Mouse (Mus musculus) MEL (cell line): ENCODE measurements around the gene Rpl11. TPM values are rescaled to one million over a fixed set of nuclear protein-coding genes. Genes with fewer than 3 reads are reported as not detected.

Source experiments
- DNase-seq: peaks from one replicate; pipeline ENCODE4 v3.0.0; 2011; ENCODE audit warnings: low read depth, low spot score
- H3K27ac ChIP-seq: 2 replicates; pipeline ENCODE4 v1.5.1; 2012; ENCODE audit warnings: low read depth, mild to moderate bottlenecking, control low read depth, low read length, moderate library complexity; ENCODE audit not compliant: control insufficient read depth
- H3K27me3 ChIP-seq, 2 experiments: fragments of 150-350 bp in 1 of 2; sonication (generic) in 1 of 2; 2 replicates each; pipeline ENCODE4 v1.6.1; 2012; ENCODE audit warnings: low read length in 2 of 2, mild to moderate bottlenecking in 2 of 2, improper control_type of control experiment in 1 of 2, moderate library complexity in 1 of 2; ENCODE audit not compliant: insufficient read depth in 2 of 2, control insufficient read depth in 1 of 2
- H3K36me3 ChIP-seq, 2 experiments: 2 replicates each; pipeline ENCODE4 v1.6.1; 2012 to 2014; ENCODE audit warnings: low read length in 2 of 2, improper control_type of control experiment in 1 of 2, inconsistent platforms in 1 of 2, mild to moderate bottlenecking in 1 of 2; ENCODE audit not compliant: insufficient read depth in 2 of 2, control insufficient read depth in 1 of 2
- H3K4me1 ChIP-seq, 2 experiments: fragments of 150-350 bp in 1 of 2; sonication (generic) in 1 of 2; 2 replicates each; pipeline ENCODE4 v1.6.1; 2012; ENCODE audit warnings: low read length in 2 of 2, improper control_type of control experiment in 1 of 2, mild to moderate bottlenecking in 1 of 2; ENCODE audit not compliant: insufficient read depth in 2 of 2, control insufficient read depth in 1 of 2
- H3K4me3 ChIP-seq, 2 experiments: fragments of 150-350 bp in 1 of 2; sonication (generic) in 1 of 2; 2 replicates each; pipeline ENCODE4 v1.5.1; 2012; ENCODE audit warnings: low read depth in 2 of 2, low read length in 2 of 2, mild to moderate bottlenecking in 2 of 2, moderate library complexity in 2 of 2, control low read depth in 1 of 2, improper control_type of control experiment in 1 of 2; ENCODE audit not compliant: control insufficient read depth in 1 of 2, insufficient read depth in 1 of 2
- H3K79me2 ChIP-seq: 2 replicates; pipeline ENCODE4 v1.6.1; 2012; ENCODE audit warnings: mild to moderate bottlenecking, low read length, moderate library complexity; ENCODE audit not compliant: control insufficient read depth, poor library complexity, insufficient read depth
- H3K9ac ChIP-seq: 2 replicates; pipeline ENCODE4 v1.6.1; 2012; ENCODE audit warnings: low read depth, mild to moderate bottlenecking, control low read depth, low read length, moderate library complexity; ENCODE audit not compliant: control insufficient read depth, poor library complexity, severe bottlenecking
- H3K9me3 ChIP-seq: fragments of 150-350 bp; sonication (generic); replicated peaks from 2 replicates; pipeline ENCODE4 v1.6.1; 2012; ENCODE audit warnings: mild to moderate bottlenecking, low read length, improper control_type of control experiment, moderate library complexity; ENCODE audit not compliant: insufficient read depth
- BHLHE40 ChIP-seq: IDR thresholded peaks from 2 replicates; pipeline ENCODE4 v1.6.1; 2012; ENCODE audit warnings: low read depth, mild to moderate bottlenecking, inconsistent platforms, low read length, improper control_type of control experiment, borderline replicate concordance
- CHD1 ChIP-seq: IDR thresholded peaks from 2 replicates; pipeline ENCODE4 v1.6.1; 2012; ENCODE audit warnings: low read depth, mild to moderate bottlenecking, inconsistent platforms, low read length, improper control_type of control experiment
- CHD2 ChIP-seq: IDR thresholded peaks from 2 replicates; pipeline ENCODE4 v1.6.1; 2011; ENCODE audit warnings: low read length, improper control_type of control experiment
- CTCF ChIP-seq, 3 experiments: IDR thresholded peaks in 2 of 3; conservative IDR thresholded peaks in 1 of 3; 2 replicates each; pipeline ENCODE4 v1.5.1; 2011 to 2012; ENCODE audit warnings: low read length in 3 of 3, low read depth in 2 of 3, mild to moderate bottlenecking in 2 of 3, improper control_type of control experiment in 1 of 3, inconsistent platforms in 1 of 3, mixed read lengths in 1 of 3, moderate library complexity in 1 of 3; ENCODE audit not compliant: control insufficient read depth in 1 of 3, insufficient read depth in 1 of 3, poor library complexity in 1 of 3, severe bottlenecking in 1 of 3
- E2F4 ChIP-seq: IDR thresholded peaks from 2 replicates; pipeline ENCODE4 v1.6.1; 2011; ENCODE audit warnings: low read depth, low read length, improper control_type of control experiment, borderline replicate concordance
- ELF1 ChIP-seq: IDR thresholded peaks from 2 replicates; pipeline ENCODE4 v1.6.1; 2014; ENCODE audit warnings: low read depth, mild to moderate bottlenecking, inconsistent platforms, low read length, improper control_type of control experiment, moderate library complexity
- EP300 ChIP-seq, 2 experiments: IDR thresholded peaks; 2 replicates each; pipeline ENCODE4 v1.6.1; 2011; ENCODE audit warnings: improper control_type of control experiment in 2 of 2, low read length in 2 of 2, low read depth in 1 of 2, mild to moderate bottlenecking in 1 of 2
- ETS1 ChIP-seq: IDR thresholded peaks from 2 replicates; pipeline ENCODE4 v1.6.1; 2012; ENCODE audit warnings: low read depth, mild to moderate bottlenecking, inconsistent platforms, low read length, improper control_type of control experiment, moderate library complexity
- GABPA ChIP-seq: IDR thresholded peaks from 2 replicates; pipeline ENCODE4 v1.6.1; 2012; ENCODE audit warnings: low read depth, mild to moderate bottlenecking, inconsistent platforms, low read length, improper control_type of control experiment, moderate library complexity
- GATA1 ChIP-seq: IDR thresholded peaks from 2 replicates; pipeline ENCODE4 v1.6.1; 2011; ENCODE audit warnings: low read depth, low read length, improper control_type of control experiment
- KAT2A ChIP-seq: conservative IDR thresholded peaks from 2 replicates; pipeline ENCODE4 v1.6.1; 2012; ENCODE audit warnings: low read depth, low read length, improper control_type of control experiment, inconsistent platforms
- MAX ChIP-seq: IDR thresholded peaks from 2 replicates; pipeline ENCODE4 v1.6.1; 2011; ENCODE audit warnings: low read length, improper control_type of control experiment
- MXI1 ChIP-seq: IDR thresholded peaks from 2 replicates; pipeline ENCODE4 v1.6.1; 2011; ENCODE audit warnings: mild to moderate bottlenecking, low read depth, low read length, improper control_type of control experiment
- MYB ChIP-seq: IDR thresholded peaks from 2 replicates; pipeline ENCODE4 v1.6.1; 2011; ENCODE audit warnings: mild to moderate bottlenecking, low read depth, low read length, improper control_type of control experiment
- MYC ChIP-seq: IDR thresholded peaks from 2 replicates; pipeline ENCODE4 v1.6.1; 2011; ENCODE audit warnings: low read depth, mild to moderate bottlenecking, low read length, improper control_type of control experiment, moderate library complexity
- NELFE ChIP-seq: IDR thresholded peaks from 2 replicates; pipeline ENCODE4 v1.6.1; 2011; ENCODE audit warnings: low read depth, low read length, improper control_type of control experiment
- NRF1 ChIP-seq: IDR thresholded peaks from 2 replicates; pipeline ENCODE4 v1.6.1; 2014; ENCODE audit warnings: low read depth, mild to moderate bottlenecking, inconsistent platforms, low read length, improper control_type of control experiment, moderate library complexity; ENCODE audit not compliant: poor library complexity, insufficient read depth, severe bottlenecking
- POLR2A ChIP-seq, 2 experiments: IDR thresholded peaks; 2 replicates each; pipeline ENCODE4 v1.6.1; 2011 to 2012; ENCODE audit warnings: low read length in 2 of 2, mild to moderate bottlenecking in 2 of 2, control low read depth in 1 of 2, improper control_type of control experiment in 1 of 2, low read depth in 1 of 2, moderate library complexity in 1 of 2; ENCODE audit not compliant: control insufficient read depth in 1 of 2, insufficient read depth in 1 of 2, poor library complexity in 1 of 2
- POLR2AphosphoS2 ChIP-seq: IDR thresholded peaks from 2 replicates; pipeline ENCODE4 v1.6.1; 2011; ENCODE audit warnings: low read length, improper control_type of control experiment
- POLR2AphosphoS5 ChIP-seq: IDR thresholded peaks from 2 replicates; pipeline ENCODE4 v1.6.1; 2012; ENCODE audit warnings: low read depth, borderline replicate concordance, mild to moderate bottlenecking, inconsistent platforms, low read length, moderate library complexity, mixed read lengths
- RAD21 ChIP-seq: IDR thresholded peaks from 2 replicates; pipeline ENCODE4 v1.6.1; 2011; ENCODE audit warnings: mild to moderate bottlenecking, low read depth, low read length, improper control_type of control experiment
- RCOR1 ChIP-seq: IDR thresholded peaks from 2 replicates; pipeline ENCODE4 v1.6.1; 2012; ENCODE audit warnings: low read depth, mild to moderate bottlenecking, inconsistent platforms, low read length, improper control_type of control experiment
- SMC3 ChIP-seq: IDR thresholded peaks from 2 replicates; pipeline ENCODE4 v1.6.1; 2011; ENCODE audit warnings: low read depth, low read length, improper control_type of control experiment
- TAL1 ChIP-seq: IDR thresholded peaks from 2 replicates; pipeline ENCODE4 v1.6.1; 2012; ENCODE audit warnings: mild to moderate bottlenecking, inconsistent platforms, low read length, moderate library complexity, mixed read lengths
- TBP ChIP-seq: IDR thresholded peaks from 2 replicates; pipeline ENCODE4 v1.8.0; 2011; ENCODE audit warnings: low read depth, low read length, improper control_type of control experiment
- USF1 ChIP-seq: IDR thresholded peaks from 2 replicates; pipeline ENCODE4 v1.6.1; 2014; ENCODE audit warnings: low read depth, mild to moderate bottlenecking, inconsistent platforms, low read length, improper control_type of control experiment, moderate library complexity
- USF2 ChIP-seq, 2 experiments: IDR thresholded peaks; 2 replicates each; pipeline ENCODE4 v1.6.1; 2011 to 2012; ENCODE audit warnings: improper control_type of control experiment in 2 of 2, low read length in 2 of 2, borderline replicate concordance in 1 of 2, inconsistent platforms in 1 of 2, low read depth in 1 of 2, mild to moderate bottlenecking in 1 of 2; ENCODE audit not compliant: insufficient read depth in 1 of 2
- ZC3H11A ChIP-seq: IDR thresholded peaks from 2 replicates; pipeline ENCODE4 v1.6.1; 2012; ENCODE audit warnings: low read depth, mild to moderate bottlenecking, inconsistent platforms, low read length, improper control_type of control experiment
- ZKSCAN1 ChIP-seq: IDR thresholded peaks from 2 replicates; pipeline ENCODE4 v1.6.1; 2012; ENCODE audit warnings: low read depth, mild to moderate bottlenecking, inconsistent platforms, low read length, improper control_type of control experiment, moderate library complexity
- ZMIZ1 ChIP-seq: IDR thresholded peaks from 2 replicates; pipeline ENCODE4 v1.6.1; 2012; ENCODE audit warnings: low read depth, mild to moderate bottlenecking, inconsistent platforms, low read length, improper control_type of control experiment, moderate library complexity
- ZNF384 ChIP-seq: IDR thresholded peaks from 2 replicates; pipeline ENCODE4 v1.6.1; 2012; ENCODE audit warnings: low read depth, mild to moderate bottlenecking, inconsistent platforms, low read length, improper control_type of control experiment
- polyA plus RNA-seq, 2 experiments: library from polyadenylated mRNA; stranded (reverse) in 1 of 2; unstranded in 1 of 2; fragments of >175 nt in 1 of 2; fragments of >200 nt in 1 of 2; gene quantifications; 2 replicates each; pipeline versions ENCODE4 v1.2.1 to v1.2.4; 2012; ENCODE audit warnings: low replicate concordance in 2 of 2, low read depth in 1 of 2; ENCODE audit not compliant: insufficient read length in 2 of 2, insufficient read depth in 1 of 2, missing spikeins in 1 of 2
- total RNA-seq: library from RNA; depleted of rRNA; stranded (reverse); fragments of 300-350 nt; gene quantifications from 2 replicates; pipeline ENCODE4 v1.2.3, GENCODE M21; 2012

The Rpl11 gene
- total and polyA plus RNA-seq, 3 experiments, result 2,003 to 2,603 TPM; not detected in 1

GRCm38 (mm10) chr4:136069954-136070353 is 16.7 kb upstream of the Rpl11 start:
- H3K9me3 ChIP-seq, result no peaks in the 10 kb centered on the region
- H3K27ac ChIP-seq, result no peak overlapping the region
- H3K4me3 ChIP-seq, result no peak overlapping the region
- no peak overlapping the region for H3K9ac ChIP-seq
- no peaks in the 10 kb centered on the region; a peak in 1 of 4 replicates for H3K36me3 ChIP-seq
- TF ChIP-seq ZKSCAN1, result no peak
- TF ChIP-seq ZNF384, result no peak
- TF ChIP-seq GABPA, result no peak
- no peak for TF ChIP-seq NELFE
- no peak for TF ChIP-seq MXI1
- no peak for TF ChIP-seq CHD2
- TF ChIP-seq MAX, result no peak
- TF ChIP-seq RAD21, result peak; percentile 85
- no peak for TF ChIP-seq MYB
- no peak for TF ChIP-seq E2F4
- TF ChIP-seq SMC3, result peak; percentile 96
- peak; percentile 85 to 96 (median 93) for TF ChIP-seq CTCF (IDR thresholded peaks at IDR 0.05 in 2 of 3, conservative IDR thresholded peaks at IDR 0.05 in 1 of 3; ENCODE audit: control insufficient read depth in 1 of 3, insufficient read depth in 1 of 3, low read depth in 2 of 3, low read length in 3 of 3, poor library complexity in 1 of 3, severe bottlenecking in 1 of 3)
- peak; percentile 80 for TF ChIP-seq ZC3H11A
- TF ChIP-seq USF2 (IDR thresholded peaks at IDR 0.05; ENCODE audit: borderline replicate concordance in 1 of 2, insufficient read depth in 1 of 2, low read depth in 1 of 2, low read length in 2 of 2), result no peak
- no peak for TF ChIP-seq POLR2A (IDR thresholded peaks at IDR 0.05; ENCODE audit: control insufficient read depth in 1 of 2, insufficient read depth in 1 of 2, low read depth in 1 of 2, low read length in 2 of 2, poor library complexity in 1 of 2)
- peaks cover 0 to 10% of the 10 kb centered on the region in 2 experiments; a peak in 2 of 4 replicates for H3K27me3 ChIP-seq
- no peaks in the 10 kb centered on the region for H3K79me2 ChIP-seq
- peak; percentile 83 for DNase-seq
- peaks cover 0 to 11% of the 10 kb centered on the region in 2 experiments; a peak in 2 of 4 replicates for H3K4me1 ChIP-seq

- Histone ChIP-seq H3K9me3 (no peaks in the 10 kb centered on the region), H3K27me3 (peaks cover 0 to 8% of the 10 kb centered on the region in 2 experiments; a peak in 2 of 4 replicates), H3K36me3 (no peaks in the 10 kb centered on the region; a peak in 1 of 4 replicates), H3K4me3 (no peak overlapping the region), H3K4me1 (peaks cover 0 to 11% of the 10 kb centered on the region in 2 experiments; a peak in 2 of 4 replicates), H3K9ac (no peak overlapping the region), H3K27ac (no peak overlapping the region), H3K79me2 (no peaks in the 10 kb centered on the region)
- DNase-seq, result peak; percentile 39
- TF ChIP-seq GABPA, result no peak
- peak; percentile 31; the same call in 1 of the 2 replicates for TF ChIP-seq RCOR1
- TF ChIP-seq TAL1, result peak; percentile 56
- TF ChIP-seq TBP, result no peak
- TF ChIP-seq POLR2AphosphoS5, result no peak
- peak in 1 of 2 experiments; percentile 47; a peak in 1 of 4 replicates for TF ChIP-seq EP300 (IDR thresholded peaks at IDR 0.05; ENCODE audit: low read depth in 1 of 2, low read length in 2 of 2)
- TF ChIP-seq MYC, result no peak
- TF ChIP-seq ELF1, result no peak
- TF ChIP-seq ETS1, result no peak
- no peak for TF ChIP-seq KAT2A
- TF ChIP-seq ZC3H11A, result no peak
- no peak for TF ChIP-seq ZMIZ1
- TF ChIP-seq GATA1, result peak; percentile 52; the same call in 1 of the 2 replicates
- no peak for TF ChIP-seq USF1
- no peak for TF ChIP-seq POLR2AphosphoS2
- TF ChIP-seq POLR2A (IDR thresholded peaks at IDR 0.05; ENCODE audit: control insufficient read depth in 1 of 2, insufficient read depth in 1 of 2, low read depth in 1 of 2, low read length in 2 of 2, poor library complexity in 1 of 2), result no peak
- no peak for TF ChIP-seq CHD1
- no peak for TF ChIP-seq ZNF384
- TF ChIP-seq MAX, result no peak
- TF ChIP-seq ZKSCAN1, result no peak
- TF ChIP-seq NRF1, result no peak
- TF ChIP-seq USF2 (IDR thresholded peaks at IDR 0.05; ENCODE audit: borderline replicate concordance in 1 of 2, insufficient read depth in 1 of 2, low read depth in 1 of 2, low read length in 2 of 2), result no peak
- no peak for TF ChIP-seq BHLHE40
- no peak for TF ChIP-seq NELFE
Observed at GRCm38 (mm10) chr4:136069313-136069712, 16.1 kb upstream of the Rpl11 start.
